Mouse (Mus musculus) spleen, embryonic (tissue): ENCODE results near the gene Fcgrt.
"Not testable (repeated sequence)": the region's sequence is repeated elsewhere in the genome, so short reads cannot be mapped to it uniquely, and the experiment has no call there.

ENCODE experiments used
- CTCF ChIA-PET: fragments of 350-600 bp; sonication (Branson Sonifier 250); formaldehyde crosslinking; loops from one replicate; lab custom pipeline; 2022; lab: Charles Lee

The Fcgrt gene

DNA sequence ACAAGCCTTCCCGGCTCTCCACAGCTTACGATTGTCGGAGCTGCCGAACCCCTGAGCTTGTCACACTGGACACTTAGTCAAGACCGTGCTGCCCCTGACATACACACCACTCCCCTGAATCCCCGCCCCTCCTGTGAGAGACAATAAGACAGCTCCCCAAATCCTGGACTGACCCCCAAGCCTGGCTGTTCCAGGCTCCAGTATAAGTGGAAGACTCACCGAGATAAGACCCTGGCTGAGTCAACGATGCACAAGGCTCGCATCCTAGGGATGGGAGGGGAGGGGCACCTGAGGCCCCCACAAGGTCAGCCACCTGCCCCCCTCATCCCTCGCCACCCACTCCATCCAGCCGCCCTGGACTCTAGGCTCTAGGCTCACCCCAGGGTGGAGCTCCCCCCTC is 28.2 kb upstream of the Fcgrt start:
- CTCF ChIA-PET: interaction anchor here (0.7 kb wide), 1 partner anchor 46 kb away, joined by 4 read pairs; no protein-coding TSS in a partner anchor

DNA sequence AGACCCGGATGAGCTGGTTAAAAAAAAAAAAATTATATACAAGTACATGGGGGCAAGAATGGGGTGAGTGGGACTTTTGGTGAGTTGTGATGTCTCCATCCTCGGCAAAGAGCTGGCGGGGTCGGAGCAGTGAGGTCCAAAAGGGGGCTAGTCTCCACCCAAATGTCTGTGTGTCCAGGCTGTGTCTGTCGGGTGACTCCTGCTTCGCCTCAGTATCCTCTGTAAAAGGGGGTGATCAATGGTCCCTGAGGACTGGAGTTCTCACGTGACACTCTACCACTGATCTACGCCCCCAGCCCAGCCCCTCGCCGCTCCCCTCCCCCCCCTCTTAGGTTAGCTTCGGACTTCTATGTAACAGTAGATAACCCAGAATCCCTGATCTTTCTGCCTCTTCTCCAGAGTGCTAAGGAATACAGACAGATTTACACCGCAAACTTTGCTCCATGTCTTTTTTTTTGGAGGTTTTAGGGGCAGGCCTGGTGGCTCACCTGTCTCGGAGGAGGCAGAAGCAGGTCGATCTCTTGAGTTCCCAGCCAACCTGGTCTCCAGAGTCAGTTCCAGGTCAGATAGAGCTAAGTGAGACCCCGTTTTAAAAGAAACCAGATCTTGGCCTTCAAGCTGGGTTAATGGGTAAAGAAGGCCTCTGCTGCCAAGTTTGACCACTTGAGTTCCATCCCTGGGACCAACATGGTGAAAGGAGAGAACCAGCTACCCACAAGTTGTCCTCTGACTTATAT is 26.3 kb upstream of the Fcgrt start:
- CTCF ChIA-PET: interaction anchor here (0.8 to 0.9 kb wide), 2 partner anchors 49 to 96 kb away, joined by 3 read pairs; no protein-coding TSS in a partner anchor

DNA sequence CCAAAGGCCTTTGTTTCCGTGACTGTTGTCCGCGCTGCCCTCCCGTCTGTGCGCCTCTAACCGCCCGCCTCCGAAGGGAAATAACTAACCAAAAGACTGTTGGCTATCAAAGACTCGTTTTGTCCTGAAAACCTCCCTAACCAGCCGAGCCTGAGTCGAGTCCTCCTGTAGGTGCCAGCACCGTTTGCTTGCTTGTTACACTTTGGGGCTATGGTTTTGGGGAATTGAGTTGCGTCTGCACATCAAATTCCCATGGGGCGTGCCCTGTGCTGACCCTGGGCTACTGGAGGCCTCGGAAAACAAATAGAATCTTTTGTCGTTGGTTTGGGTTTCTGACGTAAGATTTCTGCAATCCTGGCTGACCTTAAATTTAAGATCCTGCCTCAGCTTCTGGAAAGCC is 25.7 kb upstream of the Fcgrt start:
- CTCF ChIA-PET: interaction anchor here (0.6 kb wide), 1 partner anchor 21 kb away, joined by 4 read pairs; no protein-coding TSS in a partner anchor

DNA sequence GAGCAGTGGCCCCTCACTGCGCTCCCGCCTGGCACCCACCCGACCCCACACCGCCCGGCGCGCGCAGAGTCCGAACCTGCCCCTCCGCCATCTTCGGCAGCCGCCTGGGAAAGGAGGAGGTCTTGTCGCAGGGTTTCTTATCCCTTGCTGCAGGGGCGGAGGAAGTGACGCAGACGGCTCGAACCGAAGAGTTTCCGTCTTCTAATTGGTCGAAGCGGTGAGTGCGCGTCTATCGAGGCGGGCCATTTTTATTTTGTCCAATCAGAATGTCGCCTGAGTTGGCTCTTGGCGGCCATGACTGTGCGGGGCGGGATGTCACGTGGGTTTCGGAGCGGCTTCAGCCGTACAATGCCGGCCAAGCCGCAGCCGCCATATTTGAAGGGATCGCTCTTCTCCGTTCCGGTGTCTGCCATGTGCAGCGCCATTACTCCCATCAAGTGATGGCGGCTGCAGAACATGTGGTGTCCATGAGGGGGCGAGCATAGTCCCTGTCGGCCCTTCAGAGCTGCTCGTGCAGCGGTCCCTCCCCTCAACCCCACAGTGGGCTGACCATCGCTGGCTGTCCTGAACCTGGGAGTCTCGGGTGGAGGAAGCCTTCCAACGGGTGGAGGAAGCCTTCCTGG is 25.1 kb upstream of the Fcgrt start, which contains the start of gene Rpl13a:
TSS of gene Rpl13a (minus strand) at position 138 of the 623 bp plus-strand sequence.
- CTCF ChIA-PET: interaction anchor here (0.6 kb wide), 1 partner anchor 22 kb away, joined by 4 read pairs; no protein-coding TSS in a partner anchor

DNA sequence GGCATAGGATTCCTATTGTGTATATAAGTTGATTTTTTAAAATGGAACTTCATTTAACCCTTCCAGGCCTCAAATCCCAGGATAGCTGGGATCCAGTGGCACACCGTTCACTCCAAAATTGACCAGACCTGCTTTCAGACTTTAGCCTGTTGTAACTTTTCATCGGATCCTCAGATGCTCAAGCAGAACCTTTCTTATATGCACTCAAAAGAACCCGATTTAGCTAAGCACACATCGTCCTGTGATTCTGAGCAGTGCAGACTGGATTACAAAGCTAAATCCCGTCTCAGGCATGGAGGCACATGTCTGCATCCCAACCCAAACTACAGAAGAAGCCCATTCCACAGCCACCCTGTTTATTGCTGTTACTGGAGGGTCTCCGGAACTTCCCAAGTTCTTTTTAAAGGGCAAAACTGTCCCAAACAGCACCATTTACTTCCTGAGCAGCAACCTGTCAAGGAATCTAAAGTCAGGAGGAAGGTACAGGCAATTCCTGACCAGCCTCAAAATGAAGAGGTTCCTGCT is 24.1 kb upstream of the Fcgrt start:
- CTCF ChIA-PET: no interaction called here

DNA sequence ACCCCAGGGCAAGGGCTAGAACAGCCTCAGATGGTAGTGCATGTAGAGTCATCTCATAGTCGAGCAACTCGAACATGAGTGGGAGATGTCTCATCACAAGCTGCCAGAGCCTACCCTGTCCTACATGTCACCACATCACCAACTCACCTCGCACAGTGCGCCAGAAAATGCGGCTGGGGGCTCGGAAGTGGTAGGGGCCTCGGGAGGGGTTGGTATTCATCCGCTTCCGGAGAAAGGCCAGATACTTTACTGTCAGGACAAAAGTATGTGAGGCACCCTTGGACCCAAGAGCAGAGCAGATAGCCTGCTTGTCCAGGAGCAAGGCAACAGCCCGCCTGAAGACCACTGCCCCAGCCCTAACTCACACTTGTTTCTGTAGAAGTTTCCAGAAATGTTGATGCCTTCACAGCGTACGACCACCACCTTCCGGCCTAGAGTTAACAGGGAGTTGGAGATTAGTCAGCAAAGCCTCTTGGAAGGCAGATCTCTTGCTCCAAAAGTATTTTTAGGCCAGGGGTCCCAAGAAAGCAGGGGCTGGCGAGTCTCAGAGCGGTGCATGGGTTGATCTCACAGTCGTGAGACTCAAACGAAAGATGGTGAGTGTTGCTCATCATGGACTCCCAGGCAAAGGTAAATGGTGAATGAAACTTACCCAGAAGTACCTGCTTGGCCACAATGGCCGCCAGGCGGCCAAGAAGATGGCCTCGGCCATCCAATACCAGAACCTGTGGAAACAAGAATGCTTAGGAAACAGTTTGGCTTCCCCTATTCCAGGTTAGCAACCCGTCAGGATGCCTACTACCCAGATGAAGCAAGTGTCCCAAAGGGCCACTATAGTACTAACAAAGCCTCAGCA is 23.4 kb upstream of the Fcgrt start:
- CTCF ChIA-PET: interaction anchor here (0.7 kb wide), 1 partner anchor 128 kb away, joined by 5 read pairs; no protein-coding TSS in a partner anchor

DNA sequence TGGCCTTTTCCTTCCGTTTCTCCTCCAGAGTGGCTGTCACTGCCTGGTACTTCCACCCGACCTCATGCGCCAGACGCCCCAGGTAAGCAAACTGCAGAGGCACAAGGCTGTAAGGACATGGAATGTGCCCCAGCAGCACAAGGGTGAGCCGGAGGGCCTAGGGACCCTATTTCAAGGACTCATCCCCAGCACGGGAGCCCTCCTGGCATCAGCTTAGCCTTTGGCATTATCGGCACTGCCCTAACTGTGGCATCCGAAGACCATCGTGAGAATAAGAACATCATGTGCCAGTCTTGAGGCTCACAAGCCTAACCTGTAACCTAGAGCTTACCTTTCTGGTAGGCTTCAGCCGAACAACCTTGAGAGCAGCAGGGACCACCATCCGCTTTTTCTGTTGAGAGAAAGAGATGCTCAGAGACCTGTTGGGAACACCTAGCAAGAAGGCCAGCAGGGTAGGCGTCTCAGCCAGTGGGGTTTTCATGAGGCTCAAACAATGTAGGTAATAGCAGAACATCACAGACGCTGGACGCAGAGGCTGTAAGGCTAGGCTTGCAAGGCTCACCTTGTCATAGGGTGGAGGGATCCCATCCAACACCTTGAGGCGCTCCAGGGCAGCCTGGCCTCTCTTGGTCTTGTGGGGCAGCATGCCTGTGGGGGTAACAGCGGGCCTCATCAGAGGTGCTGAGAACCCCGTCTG is 22.6 kb upstream of the Fcgrt start:
- CTCF ChIA-PET: interaction anchor here (0.7 kb wide), 1 partner anchor 127 kb away, joined by 5 read pairs; no protein-coding TSS in a partner anchor

- CTCF ChIA-PET: not testable (repeated sequence)
Observed at GRCm38 (mm10) chr7:45125649-45126048, 22.0 kb upstream of the Fcgrt start.

- CTCF ChIA-PET: no interaction called here
Observed at GRCm38 (mm10) chr7:45125144-45125600, 21.5 kb upstream of the Fcgrt start.

GRCm38 (mm10) chr7:45124224-45125143 is 20.8 kb upstream of the Fcgrt start, which contains the start of gene Rps11:
Gene Rps11, minus strand, starts transcription at chr7:45124439.
- CTCF ChIA-PET: no interaction called here

DNA sequence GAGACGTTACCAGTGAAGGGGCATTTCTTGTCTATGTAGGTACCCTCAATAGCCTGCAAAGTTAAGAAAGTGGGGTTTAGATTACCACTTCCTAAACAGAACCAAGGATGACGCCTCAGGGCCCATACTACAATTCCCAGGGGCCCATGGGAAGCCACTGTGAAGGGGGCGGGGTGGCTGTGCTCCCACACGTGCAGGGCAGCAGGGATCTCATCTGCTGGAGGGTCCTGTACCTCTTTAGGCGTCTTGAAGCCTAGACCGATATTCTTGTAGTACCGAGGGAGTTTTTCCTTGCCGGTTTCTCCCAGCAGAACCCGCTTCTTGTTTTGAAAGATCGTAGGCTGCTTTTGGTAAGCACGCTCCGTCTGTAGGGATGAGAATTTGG is 19.5 kb upstream of the Fcgrt start:
- CTCF ChIA-PET: interaction anchor here (0.5 to 0.7 kb wide), 2 partner anchors 166 to 167 kb away, joined by 3 read pairs; no protein-coding TSS in a partner anchor

DNA sequence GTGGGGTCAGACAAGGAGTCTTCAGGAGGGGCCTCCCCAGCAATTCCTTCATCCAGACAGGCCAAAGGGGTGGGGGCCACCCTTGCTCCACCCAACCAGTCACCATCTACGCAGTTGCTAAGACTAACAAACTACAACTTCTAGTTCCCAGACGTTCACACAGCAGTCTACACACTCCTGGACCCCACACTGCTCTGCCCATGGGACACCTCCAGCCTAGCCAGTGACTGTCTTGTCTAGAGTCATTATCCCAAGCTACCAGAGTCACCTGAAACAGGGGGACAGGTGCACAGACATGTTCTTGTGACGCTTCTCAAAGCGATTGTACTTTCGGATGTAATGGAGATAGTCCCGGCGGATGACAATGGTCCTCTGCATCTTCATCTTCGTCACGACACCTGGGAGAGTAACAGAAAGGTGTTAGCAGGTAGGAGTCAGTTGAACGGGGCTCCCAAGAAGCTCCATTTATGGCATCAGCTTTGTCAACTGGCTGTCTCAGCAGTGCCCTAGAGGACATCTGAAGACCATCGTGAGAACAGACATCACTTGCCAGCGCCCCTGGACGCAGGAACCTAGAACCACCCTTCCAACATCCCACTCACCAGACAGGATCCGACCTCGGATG is 19.0 kb upstream of the Fcgrt start:
- CTCF ChIA-PET: interaction anchor here (0.8 kb wide), 1 partner anchor 14 kb away, joined by 3 read pairs; the partner anchor contains the start of genes Flt3l and Gm45713

- CTCF ChIA-PET: interaction anchor here (0.6 to 0.8 kb wide), 2 partner anchors 14 to 182 kb away, joined by 3 read pairs; partner anchors contain the start of genes Flt3l and Gm45713
Observed at GRCm38 (mm10) chr7:45121966-45122365, 18.3 kb upstream of the Fcgrt start.

DNA sequence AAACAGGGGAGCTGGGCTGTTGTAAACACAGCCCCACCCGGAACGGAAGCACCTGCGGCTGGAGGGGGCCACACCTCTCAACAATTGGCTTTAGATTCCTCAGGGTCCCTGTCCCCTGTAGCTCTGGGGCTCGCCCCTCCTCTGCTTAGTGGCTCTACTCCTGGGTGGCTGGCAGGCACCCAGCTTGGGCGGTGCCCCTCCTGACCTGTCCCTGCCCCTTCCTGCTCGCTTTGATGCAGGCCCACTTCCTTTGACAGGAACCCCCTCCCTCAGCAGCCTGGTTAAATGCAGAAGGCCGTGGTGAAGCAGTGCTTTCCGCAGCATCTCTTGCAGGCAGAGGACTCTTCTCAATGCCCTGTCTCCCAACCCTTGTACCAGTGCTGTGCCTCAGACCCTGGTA is 17.8 kb upstream of the Fcgrt start:
- CTCF ChIA-PET: no interaction called here

- CTCF ChIA-PET: no interaction called here
Observed at GRCm38 (mm10) chr7:45119780-45120709, 16.4 kb upstream of the Fcgrt start.

DNA sequence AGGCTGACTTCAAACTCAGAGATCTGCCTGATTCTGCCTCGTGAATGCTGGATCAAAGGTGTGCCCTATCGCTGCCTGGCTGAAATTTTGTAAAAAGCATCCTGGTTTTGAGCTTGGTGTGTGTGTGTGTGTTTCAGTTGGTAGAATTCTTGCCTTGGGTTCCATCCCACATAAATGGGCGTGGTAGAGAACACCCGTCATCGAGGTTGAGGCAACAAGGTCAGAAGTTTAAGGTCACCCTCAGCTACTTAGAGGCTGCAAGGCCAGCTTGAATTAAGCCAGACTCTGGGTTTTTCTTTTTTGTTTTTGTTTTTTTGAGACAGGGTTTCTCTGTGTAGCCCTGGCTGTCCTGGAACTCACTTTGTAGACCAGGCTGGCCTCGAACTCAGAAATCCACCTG is 14.7 kb upstream of the Fcgrt start:
- CTCF ChIA-PET: no interaction called here

GRCm38 (mm10) chr7:45117566-45117965 is 13.9 kb upstream of the Fcgrt start:
- CTCF ChIA-PET: no interaction called here

- CTCF ChIA-PET: no interaction called here
Observed at GRCm38 (mm10) chr7:45113476-45113875, 9.8 kb upstream of the Fcgrt start.
